Mouse (Mus musculus) brain, embryonic 14.5 days (tissue): ENCODE results near the gene Hist1h2ah. TPM values are rescaled to one million over a fixed set of nuclear protein-coding genes. Genes with fewer than 3 reads are reported as not detected.

Experiments
- DNase-seq: peaks from one replicate; pipeline ENCODE4 v3.0.0-alpha.2; 2011; ENCODE audit warnings: low read depth
- CTCF ChIP-seq: fragments of 200-500 bp; IDR thresholded peaks from 2 replicates; pipeline ENCODE4 v1.5.1; 2012; ENCODE audit warnings: inconsistent platforms, mild to moderate bottlenecking, moderate library complexity, borderline replicate concordance; ENCODE audit not compliant: insufficient read depth, insufficient read length; ENCODE audit errors: extremely low read depth
- POLR2A ChIP-seq: fragments of 200-500 bp; IDR thresholded peaks from 2 replicates; pipeline ENCODE4 v1.6.1; 2012; ENCODE audit warnings: mild to moderate bottlenecking, inconsistent platforms, borderline replicate concordance; ENCODE audit not compliant: poor library complexity, insufficient read depth, insufficient read length, severe bottlenecking; ENCODE audit errors: extremely low read depth
- polyA plus RNA-seq: library from polyadenylated mRNA; depleted of rRNA; stranded (reverse); fragments of >200 nt; gene quantifications from 2 replicates; pipeline ENCODE4 v1.2.3, GENCODE M21; 2012; rRNA removed

Gene Hist1h2ah
- polyA plus RNA-seq, 1 experiment: 13.4 TPM

GRCm38 (mm10) chr13:21992550-21992949, 42.8 kb downstream of the Hist1h2ah start:
- TF ChIP-seq CTCF: no peak
- TF ChIP-seq POLR2A: no peak
- DNase-seq: no peak

Other genes with a start within 250 kb of the Hist1h2ah start
- gene Hist1h2an, start 248.3 kb downstream of the Hist1h2ah start, polyA plus RNA-seq: 8.8 and 12.7 TPM in 2 replicates
- gene Hist1h2bp, start 248.1 kb downstream of the Hist1h2ah start, polyA plus RNA-seq: 2.5 TPM in 2 replicates
- gene Hist1h2bq, start 225.4 kb downstream of the Hist1h2ah start, polyA plus RNA-seq: 12.6 and 16.3 TPM in 2 replicates
- not detected in 2 replicates for gene Hist1h2ao, start 225.1 kb downstream of the Hist1h2ah start, polyA plus RNA-seq
- not detected in 2 replicates for gene Hist1h4m, start 223.8 kb downstream of the Hist1h2ah start, polyA plus RNA-seq
- 25.9 and 58.6 TPM in 2 replicates for gene Hist1h4n, start 203.4 kb downstream of the Hist1h2ah start, polyA plus RNA-seq
- 71.3 and 78.4 TPM in 2 replicates for gene Hist1h2ap, start 202.1 kb downstream of the Hist1h2ah start, polyA plus RNA-seq
- 5.6 and 6.6 TPM in 2 replicates for gene Hist1h2br, start 201.8 kb downstream of the Hist1h2ah start, polyA plus RNA-seq
- gene Zfp184, start 90.5 kb downstream of the Hist1h2ah start, polyA plus RNA-seq: 14.5 and 14.9 TPM in 2 replicates
- gene Pom121l2, start 54.4 kb downstream of the Hist1h2ah start, polyA plus RNA-seq: 0.04 TPM in 1 of 2 replicates, not detected in the other
- 0.08 and 0.21 TPM in 2 replicates for gene Prss16, start 25.8 kb downstream of the Hist1h2ah start, polyA plus RNA-seq
- 20.9 and 21.3 TPM in 2 replicates for gene Hist1h2bk, start 302 bp upstream of the Hist1h2ah start, polyA plus RNA-seq
- 20.0 and 40.1 TPM in 2 replicates for gene Hist1h4i, start 5.8 kb upstream of the Hist1h2ah start, polyA plus RNA-seq
- 32.1 and 55.3 TPM in 2 replicates for gene Hist1h2ag, start 7.4 kb upstream of the Hist1h2ah start, polyA plus RNA-seq
- 20.2 and 23.7 TPM in 2 replicates for gene Hist1h2bj, start 7.6 kb upstream of the Hist1h2ah start, polyA plus RNA-seq
- gene Vmn1r188, start 48.9 kb upstream of the Hist1h2ah start, polyA plus RNA-seq: not detected in 2 replicates
- not detected in 2 replicates for gene Vmn1r189, start 70.3 kb upstream of the Hist1h2ah start, polyA plus RNA-seq
- gene Vmn1r191, start 148.4 kb upstream of the Hist1h2ah start, polyA plus RNA-seq: not detected in 2 replicates
- not detected in 2 replicates for gene Vmn1r192, start 155.6 kb upstream of the Hist1h2ah start, polyA plus RNA-seq
- not detected in 2 replicates for gene Vmn1r193, start 187.6 kb upstream of the Hist1h2ah start, polyA plus RNA-seq
- gene Vmn1r194, start 208.6 kb upstream of the Hist1h2ah start, polyA plus RNA-seq: not detected in 2 replicates
- not detected in 2 replicates for gene Vmn1r195, start 235.0 kb upstream of the Hist1h2ah start, polyA plus RNA-seq